Mouse (Mus musculus): ENCODE measurements around the gene Cd180. TPM values are rescaled to one million over a fixed set of nuclear protein-coding genes. Genes with fewer than 3 reads are reported as not detected.

The Cd180 gene
- polyA plus RNA-seq, 1 experiment from 2014 or later, result 0.58 TPM

GRCm38 (mm10) chr13:102753714-102754556 is 60.6 kb downstream of the Cd180 start:
- Histone ChIP-seq H3K36me3 (peaks cover 79% of the 10 kb centered on the region), H3K4me3 (no peak overlapping the region), H3K27me3 (ENCODE audit: insufficient read depth, poor library complexity, severe bottlenecking) (no peaks in the 10 kb centered on the region), H3K9me3 (no peaks in the 10 kb centered on the region), H3K4me1 (peaks cover 13% of the 10 kb centered on the region), H3K27ac (no peak overlapping the region)
- no peak for DNase-seq (ENCODE audit: low spot score)
- 72% methylated on average over 19 of the region's 19 CpGs for WGBS

DNA sequence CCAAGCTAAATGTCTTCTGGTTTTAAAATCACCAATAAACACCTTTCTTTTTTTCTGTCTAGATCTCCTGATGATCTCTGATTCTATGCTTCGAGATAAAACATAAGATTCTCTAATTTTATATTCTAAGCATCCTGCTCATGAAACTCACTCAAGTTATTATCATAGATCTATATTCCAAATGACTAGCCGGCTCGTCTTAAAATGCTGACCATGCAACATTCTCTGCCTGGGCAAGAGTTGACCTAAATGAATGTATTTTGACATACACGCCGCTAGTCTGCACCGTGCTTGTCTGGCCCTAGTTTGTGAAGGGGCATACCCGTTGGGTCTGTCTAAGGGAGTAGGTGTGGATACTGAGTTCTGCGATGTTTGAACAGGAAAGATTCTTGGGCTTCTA is 61.8 kb downstream of the Cd180 start:
- Histone ChIP-seq H3K4me1 (peaks cover 13% of the 10 kb centered on the region), H3K4me3 (no peak overlapping the region), H3K36me3 (peaks cover 80% of the 10 kb centered on the region), H3K27ac (no peak overlapping the region), H3K9me3 (no peaks in the 10 kb centered on the region), H3K27me3 (ENCODE audit: insufficient read depth, poor library complexity, severe bottlenecking) (no peaks in the 10 kb centered on the region)
- 94% methylated on average over 8 of the region's 8 CpGs for WGBS
- DNase-seq (ENCODE audit: low spot score), result no peak

DNA sequence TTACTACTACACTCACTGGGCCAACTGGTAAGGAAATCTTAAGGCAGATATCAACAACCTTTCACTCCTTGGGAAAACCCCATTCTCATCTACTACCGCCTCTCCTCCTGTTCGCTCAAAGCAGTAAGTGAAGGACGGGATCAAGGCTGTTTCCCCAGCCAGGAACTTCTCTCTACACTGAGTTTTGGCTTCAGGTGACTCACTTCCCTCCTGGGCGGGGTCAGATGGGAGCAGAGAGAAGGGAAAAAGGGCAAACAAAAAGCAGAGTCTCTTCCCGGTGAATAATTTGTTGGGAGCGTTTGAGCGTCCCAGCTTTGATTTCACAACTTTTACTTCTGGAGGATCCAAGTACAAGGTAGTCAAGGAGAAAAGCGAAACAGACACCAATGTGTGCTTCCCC is 62.7 kb downstream of the Cd180 start:
- no peaks in the 10 kb centered on the region for H3K27me3 ChIP-seq (ENCODE audit: insufficient read depth, poor library complexity, severe bottlenecking)
- WGBS, result 86% methylated on average over 8 of the region's 8 CpGs
- no peak overlapping the region for H3K4me3 ChIP-seq
- H3K9me3 ChIP-seq, result no peaks in the 10 kb centered on the region
- H3K36me3 ChIP-seq, result peaks cover 79% of the 10 kb centered on the region
- DNase-seq (ENCODE audit: low spot score), result no peak
- H3K4me1 ChIP-seq, result peaks cover 13% of the 10 kb centered on the region
- H3K27ac ChIP-seq, result no peak overlapping the region

DNA sequence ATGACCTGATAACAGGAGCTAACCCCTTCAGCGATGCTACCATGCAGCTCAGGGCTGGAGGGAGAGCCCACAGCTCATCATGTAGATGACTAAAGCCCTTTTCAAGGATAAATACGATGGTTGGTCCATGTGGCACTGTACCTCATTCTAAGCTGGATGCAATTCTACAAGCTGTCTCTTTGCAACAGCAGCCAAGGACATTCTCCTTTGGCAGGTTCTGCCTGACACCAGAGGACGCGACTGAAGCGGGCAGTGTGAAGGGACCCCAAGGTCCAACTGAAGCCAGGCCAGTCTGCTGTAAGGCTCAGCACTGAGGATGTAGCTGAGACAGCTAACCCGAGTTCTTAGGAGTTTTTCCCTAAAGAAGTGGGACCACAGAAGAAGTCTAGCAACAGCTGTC is 64.7 kb downstream of the Cd180 start:
- peaks cover 65% of the 10 kb centered on the region for H3K36me3 ChIP-seq
- 90% methylated on average over 6 of the region's 6 CpGs for whole genome bisulfite sequencing
- no peaks in the 10 kb centered on the region for H3K9me3 ChIP-seq
- no peaks in the 10 kb centered on the region for H3K27me3 ChIP-seq (ENCODE audit: insufficient read depth, poor library complexity, severe bottlenecking)
- peaks cover 13% of the 10 kb centered on the region for H3K4me1 ChIP-seq
- no peak overlapping the region for H3K27ac ChIP-seq
- no peak for DNase-seq (ENCODE audit: low spot score)
- no peak overlapping the region for H3K4me3 ChIP-seq

DNA sequence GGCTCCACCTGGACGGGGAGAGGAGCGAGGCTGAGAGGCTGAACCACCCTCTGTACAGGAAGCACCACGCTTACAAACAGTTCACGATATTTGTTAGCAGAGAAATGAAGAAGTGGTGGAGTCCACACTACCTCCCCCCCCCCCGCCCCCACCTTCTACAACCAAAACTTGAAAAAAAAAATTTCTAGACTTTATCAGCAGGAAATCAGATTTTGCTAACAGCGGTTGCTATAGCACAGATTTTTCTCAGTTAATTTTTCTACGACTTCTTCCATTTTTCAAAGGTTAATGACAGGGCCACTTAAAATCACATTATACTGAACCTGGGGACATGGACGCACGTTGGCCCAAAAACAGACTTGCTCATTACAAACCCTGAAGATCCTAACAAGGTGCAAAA is 68.1 kb downstream of the Cd180 start:
- H3K27ac ChIP-seq, result no peak overlapping the region
- no peaks in the 10 kb centered on the region for H3K27me3 ChIP-seq (ENCODE audit: insufficient read depth, poor library complexity, severe bottlenecking)
- H3K9me3 ChIP-seq, result no peaks in the 10 kb centered on the region
- H3K4me1 ChIP-seq, result peaks cover 14% of the 10 kb centered on the region
- no peak overlapping the region for H3K4me3 ChIP-seq
- peaks cover 74% of the 10 kb centered on the region for H3K36me3 ChIP-seq
- no peak for DNase-seq (ENCODE audit: low spot score)
- WGBS, result 86% methylated on average over 9 of the region's 9 CpGs

- Histone ChIP-seq H3K4me1 (peaks cover 14% of the 10 kb centered on the region), H3K27me3 (ENCODE audit: insufficient read depth, poor library complexity, severe bottlenecking) (no peaks in the 10 kb centered on the region), H3K36me3 (peaks cover 75% of the 10 kb centered on the region), H3K4me3 (no peak overlapping the region), H3K9me3 (no peaks in the 10 kb centered on the region), H3K27ac (no peak overlapping the region)
- WGBS, result 87% methylated on average over 10 of the region's 10 CpGs
- no peak for DNase-seq (ENCODE audit: low spot score)
These were observed 68.8 kb downstream of the Cd180 start for GRCm38 (mm10) chr13:102762203-102762602.

DNA sequence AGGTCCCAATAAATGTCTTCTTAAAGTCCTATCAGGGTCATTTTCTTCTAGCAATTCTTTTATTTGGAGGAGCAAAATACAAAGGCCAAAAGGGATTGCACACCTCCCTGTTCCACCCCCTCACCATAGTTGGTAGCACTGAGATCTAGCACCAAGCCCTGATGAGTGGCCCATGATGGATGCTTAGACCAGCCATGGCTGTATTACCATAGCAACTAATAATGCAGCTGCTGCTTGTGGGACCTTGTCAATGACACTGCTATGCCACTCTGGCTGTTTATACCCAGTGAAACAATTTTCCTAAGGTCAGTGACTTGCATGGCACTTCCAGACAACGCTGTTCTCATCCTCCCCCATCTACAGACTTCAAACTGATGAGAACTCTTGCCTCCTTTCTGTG is 70.9 kb downstream of the Cd180 start:
- H3K9me3 ChIP-seq, result no peaks in the 10 kb centered on the region
- WGBS, result 88% methylated on average over 1 of the region's 1 CpGs
- H3K4me3 ChIP-seq, result no peak overlapping the region
- peaks cover 9% of the 10 kb centered on the region; the same call in 1 of the 2 replicates for H3K4me1 ChIP-seq
- no peaks in the 10 kb centered on the region for H3K27me3 ChIP-seq (ENCODE audit: insufficient read depth, poor library complexity, severe bottlenecking)
- H3K27ac ChIP-seq, result no peak overlapping the region
- DNase-seq (ENCODE audit: low spot score), result no peak
- H3K36me3 ChIP-seq, result peaks cover 75% of the 10 kb centered on the region

- Histone ChIP-seq H3K9me3 (no peaks in the 10 kb centered on the region), H3K27me3 (ENCODE audit: insufficient read depth, poor library complexity, severe bottlenecking) (no peaks in the 10 kb centered on the region), H3K4me1 (peaks cover 9% of the 10 kb centered on the region; the same call in 1 of the 2 replicates), H3K27ac (no peak overlapping the region), H3K4me3 (no peak overlapping the region), H3K36me3 (peaks cover 73% of the 10 kb centered on the region)
- DNase-seq (ENCODE audit: low spot score), result no peak
- 89% methylated on average over 11 of the region's 11 CpGs for WGBS
These were observed 71.9 kb downstream of the Cd180 start for GRCm38 (mm10) chr13:102765216-102765615.

GRCm38 (mm10) chr13:102767110-102767509 is 73.8 kb downstream of the Cd180 start:
- Histone ChIP-seq H3K36me3 (peaks cover 82% of the 10 kb centered on the region), H3K4me3 (no peak overlapping the region), H3K27ac (no peak overlapping the region), H3K4me1 (peaks cover 9% of the 10 kb centered on the region; the same call in 1 of the 2 replicates), H3K9me3 (no peaks in the 10 kb centered on the region), H3K27me3 (ENCODE audit: insufficient read depth, poor library complexity, severe bottlenecking) (no peaks in the 10 kb centered on the region)
- DNase-seq (ENCODE audit: low spot score), result no peak
- WGBS, result 77% methylated on average over 7 of the region's 7 CpGs

- Histone ChIP-seq H3K36me3 (peaks cover 92% of the 10 kb centered on the region), H3K4me1 (peaks cover 9% of the 10 kb centered on the region; the same call in 1 of the 2 replicates), H3K27ac (no peak overlapping the region), H3K9me3 (no peaks in the 10 kb centered on the region), H3K27me3 (ENCODE audit: insufficient read depth, poor library complexity, severe bottlenecking) (no peaks in the 10 kb centered on the region), H3K4me3 (no peak overlapping the region)
- no peak for DNase-seq (ENCODE audit: low spot score)
- 94% methylated on average over 11 of the region's 11 CpGs for WGBS
These were observed 75.2 kb downstream of the Cd180 start for GRCm38 (mm10) chr13:102768512-102768911.

GRCm38 (mm10) chr13:102770194-102770593 is 76.8 kb downstream of the Cd180 start:
- 73% methylated on average over 8 of the region's 8 CpGs for WGBS
- Histone ChIP-seq H3K27ac (no peak overlapping the region), H3K4me3 (no peak overlapping the region), H3K4me1 (no peaks in the 10 kb centered on the region), H3K27me3 (ENCODE audit: insufficient read depth, poor library complexity, severe bottlenecking) (no peaks in the 10 kb centered on the region), H3K9me3 (no peaks in the 10 kb centered on the region), H3K36me3 (peaks cover 91% of the 10 kb centered on the region)
- DNase-seq (ENCODE audit: low spot score), result no peak

DNA sequence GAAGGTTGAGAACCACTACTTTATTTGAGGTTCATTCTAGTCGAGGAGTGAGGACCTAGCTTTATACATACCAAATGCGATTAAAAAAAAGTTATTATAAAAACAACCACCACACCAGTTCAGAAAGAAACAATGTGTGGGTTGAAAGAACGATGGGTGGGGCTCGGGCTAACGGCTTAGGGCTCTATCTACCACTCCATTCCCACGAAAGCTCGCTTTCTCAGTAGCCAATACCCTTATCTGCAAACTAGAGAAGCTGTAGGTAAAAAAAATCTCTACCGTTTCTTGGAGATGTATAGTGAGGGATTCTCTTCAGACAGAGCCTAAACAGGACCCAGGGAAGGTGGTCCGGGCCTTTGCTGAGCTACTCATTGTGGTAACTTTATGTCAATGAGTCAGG is 79.8 kb downstream of the Cd180 start:
- Histone ChIP-seq H3K27me3 (ENCODE audit: insufficient read depth, poor library complexity, severe bottlenecking) (no peaks in the 10 kb centered on the region), H3K4me3 (no peak overlapping the region), H3K36me3 (peaks cover 82% of the 10 kb centered on the region), H3K9me3 (no peaks in the 10 kb centered on the region), H3K27ac (no peak overlapping the region), H3K4me1 (no peaks in the 10 kb centered on the region)
- WGBS, result 79% methylated on average over 9 of the region's 9 CpGs
- DNase-seq (ENCODE audit: low spot score), result no peak

GRCm38 (mm10) chr13:102774786-102775201 is 81.4 kb downstream of the Cd180 start:
- no peak overlapping the region for H3K4me3 ChIP-seq
- H3K27me3 ChIP-seq (ENCODE audit: insufficient read depth, poor library complexity, severe bottlenecking), result no peaks in the 10 kb centered on the region
- no peaks in the 10 kb centered on the region for H3K9me3 ChIP-seq
- H3K27ac ChIP-seq, result no peak overlapping the region
- no peaks in the 10 kb centered on the region for H3K4me1 ChIP-seq
- DNase-seq (ENCODE audit: low spot score), result no peak
- 79% methylated on average over 7 of the region's 7 CpGs for WGBS
- peaks cover 80% of the 10 kb centered on the region for H3K36me3 ChIP-seq
